Mouse (Mus musculus): ENCODE data around the gene Thsd7b. TPM values are rescaled to one million over a fixed set of nuclear protein-coding genes. Genes with fewer than 3 reads are reported as not detected.

The Thsd7b gene
- polyA plus RNA-seq, 2 experiments = 0.07 to 0.22 TPM

GRCm38 (mm10) chr1:129586635-129587034 lies 313.5 kb downstream of the Thsd7b start:
- H3K36me3 ChIP-seq (replicated peaks; ENCODE audit: control insufficient read depth, insufficient read depth, low read depth) = no peaks in the 10 kb centered on the region
- WGBS (ENCODE audit: insufficient replicate concordance) = 30% methylated on average over 6 of the region's 6 CpGs
- H3K4me1 ChIP-seq (replicated peaks; ENCODE audit: control insufficient read depth in 2 of 2, insufficient read depth in 2 of 2, low read length in 1 of 2) = no peaks in the 10 kb centered on the region
- H3K4me2 ChIP-seq (ENCODE audit: low read depth) = no peak overlapping the region
- H3K9me3 ChIP-seq (ENCODE audit: control insufficient read depth, low read length) = no peaks in the 10 kb centered on the region
- no peak overlapping the region for H3K4me3 ChIP-seq (ENCODE audit: insufficient read depth in 1 of 2, low read depth in 2 of 2, low read length in 2 of 2)
- ATAC-seq (ENCODE audit: insufficient read depth) (no peak), DNase-seq (ENCODE audit: low read depth in 3 of 3, low spot score in 3 of 3) (no peak)
- no peak overlapping the region for H3K27ac ChIP-seq
- no peak for TF ChIP-seq CTCF (IDR thresholded peaks at IDR 0.05; ENCODE audit: low read depth)
- no peak for TF ChIP-seq EP300 (IDR thresholded peaks at IDR 0.05; ENCODE audit: low read depth)
- H3K9ac ChIP-seq (replicated peaks) = no peak overlapping the region
- H3K27me3 ChIP-seq (ENCODE audit: control insufficient read depth, insufficient read depth, low read length) = no peaks in the 10 kb centered on the region

GRCm38 (mm10) chr1:129589366-129590002 lies 316.4 kb downstream of the Thsd7b start:
- Histone ChIP-seq H3K9me3 (ENCODE audit: control insufficient read depth, low read length) (no peaks in the 10 kb centered on the region), H3K4me2 (ENCODE audit: low read depth) (no peak overlapping the region), H3K36me3 (replicated peaks; ENCODE audit: control insufficient read depth, insufficient read depth, low read depth) (no peaks in the 10 kb centered on the region), H3K27me3 (ENCODE audit: control insufficient read depth, insufficient read depth, low read length) (no peaks in the 10 kb centered on the region), H3K27ac (no peak overlapping the region), H3K4me1 (replicated peaks; ENCODE audit: control insufficient read depth in 2 of 2, insufficient read depth in 2 of 2, low read length in 1 of 2) (no peaks in the 10 kb centered on the region), H3K4me3 (ENCODE audit: insufficient read depth in 1 of 2, low read depth in 2 of 2, low read length in 2 of 2) (no peak overlapping the region), H3K9ac (replicated peaks) (no peak overlapping the region)
- ATAC-seq (ENCODE audit: insufficient read depth) = no peak
- no peak for DNase-seq (ENCODE audit: low read depth in 3 of 3, low spot score in 3 of 3)
- 62% methylated on average over 3 of the region's 3 CpGs for WGBS (ENCODE audit: insufficient replicate concordance)
- TF ChIP-seq EP300 (IDR thresholded peaks at IDR 0.05; ENCODE audit: low read depth) (no peak), CTCF (IDR thresholded peaks at IDR 0.05; ENCODE audit: low read depth) (no peak)

GRCm38 (mm10) chr1:129595447-129595846 lies 322.3 kb downstream of the Thsd7b start:
- H3K27me3 ChIP-seq (ENCODE audit: control insufficient read depth, insufficient read depth, low read length) = no peaks in the 10 kb centered on the region
- H3K27ac ChIP-seq = no peak overlapping the region
- H3K4me2 ChIP-seq (ENCODE audit: low read depth) = no peak overlapping the region
- H3K9ac ChIP-seq (replicated peaks) = no peak overlapping the region
- DNase-seq (ENCODE audit: low read depth in 3 of 3, low spot score in 3 of 3) = no peak
- no peak for ATAC-seq (ENCODE audit: insufficient read depth)
- no peaks in the 10 kb centered on the region for H3K4me1 ChIP-seq (replicated peaks; ENCODE audit: control insufficient read depth in 2 of 2, insufficient read depth in 2 of 2, low read length in 1 of 2)
- 65% methylated on average over 13 of the region's 13 CpGs for WGBS (ENCODE audit: insufficient replicate concordance)
- no peak overlapping the region for H3K4me3 ChIP-seq (ENCODE audit: insufficient read depth in 1 of 2, low read depth in 2 of 2, low read length in 2 of 2)
- TF ChIP-seq CTCF (IDR thresholded peaks at IDR 0.05; ENCODE audit: low read depth) = no peak
- TF ChIP-seq EP300 (IDR thresholded peaks at IDR 0.05; ENCODE audit: low read depth) = no peak
- no peaks in the 10 kb centered on the region for H3K36me3 ChIP-seq (replicated peaks; ENCODE audit: control insufficient read depth, insufficient read depth, low read depth)
- H3K9me3 ChIP-seq (ENCODE audit: control insufficient read depth, low read length) = no peaks in the 10 kb centered on the region

GRCm38 (mm10) chr1:129600933-129601332 lies 327.8 kb downstream of the Thsd7b start:
- TF ChIP-seq CTCF (IDR thresholded peaks at IDR 0.05; ENCODE audit: low read depth) (no peak), EP300 (IDR thresholded peaks at IDR 0.05; ENCODE audit: low read depth) (no peak)
- H3K9me3 ChIP-seq (ENCODE audit: control insufficient read depth, low read length) = no peaks in the 10 kb centered on the region
- no peaks in the 10 kb centered on the region for H3K4me1 ChIP-seq (replicated peaks; ENCODE audit: control insufficient read depth in 2 of 2, insufficient read depth in 2 of 2, low read length in 1 of 2)
- H3K4me2 ChIP-seq (ENCODE audit: low read depth) = no peak overlapping the region
- H3K36me3 ChIP-seq (replicated peaks; ENCODE audit: control insufficient read depth, insufficient read depth, low read depth) = no peaks in the 10 kb centered on the region
- DNase-seq (ENCODE audit: low read depth in 3 of 3, low spot score in 3 of 3) (no peak), ATAC-seq (ENCODE audit: insufficient read depth) (no peak)
- no peaks in the 10 kb centered on the region for H3K27me3 ChIP-seq (ENCODE audit: control insufficient read depth, insufficient read depth, low read length)
- no peak overlapping the region for H3K9ac ChIP-seq (replicated peaks)
- H3K4me3 ChIP-seq (ENCODE audit: insufficient read depth in 1 of 2, low read depth in 2 of 2, low read length in 2 of 2) = no peak overlapping the region
- H3K27ac ChIP-seq = no peak overlapping the region

- Histone ChIP-seq H3K27ac (no peak overlapping the region), H3K9ac (replicated peaks) (no peak overlapping the region), H3K36me3 (replicated peaks; ENCODE audit: control insufficient read depth, insufficient read depth, low read depth) (no peaks in the 10 kb centered on the region), H3K4me3 (ENCODE audit: insufficient read depth in 1 of 2, low read depth in 2 of 2, low read length in 2 of 2) (no peak overlapping the region), H3K9me3 (ENCODE audit: control insufficient read depth, low read length) (no peaks in the 10 kb centered on the region), H3K4me1 (replicated peaks; ENCODE audit: control insufficient read depth in 2 of 2, insufficient read depth in 2 of 2, low read length in 1 of 2) (no peaks in the 10 kb centered on the region), H3K27me3 (ENCODE audit: control insufficient read depth, insufficient read depth, low read length) (no peaks in the 10 kb centered on the region), H3K4me2 (ENCODE audit: low read depth) (no peak overlapping the region)
- ATAC-seq (ENCODE audit: insufficient read depth) = no peak
- TF ChIP-seq CTCF (IDR thresholded peaks at IDR 0.05; ENCODE audit: low read depth) (no peak), EP300 (IDR thresholded peaks at IDR 0.05; ENCODE audit: low read depth) (no peak)
- no peak for DNase-seq (ENCODE audit: low read depth in 3 of 3, low spot score in 3 of 3)
These were observed 329.2 kb downstream of the Thsd7b start for GRCm38 (mm10) chr1:129602284-129602683.
